Mouse (Mus musculus) inflammation-experienced regulatory T-cells, adult 16 weeks (primary cell): ENCODE measurements around the gene Zfp772. TPM values are rescaled to one million over a fixed set of nuclear protein-coding genes. Genes with fewer than 3 reads are reported as not detected.

Experiments
- polyA plus RNA-seq: library from polyadenylated mRNA; unstranded; fragments of 100-300 nt; shearing (Covaris generic); gene quantifications from one replicate; pipeline ENCODE4 v1.2.1, GENCODE M21; 2017

Zfp772 gene
- polyA plus RNA-seq = 6.1 TPM

GRCm38 (mm10) chr7:7209313-7210151 lies at the start of gene Zfp772:
TSS of gene Zfp772 (minus strand) at chr7:7209998.

GRCm38 (mm10) chr7:7247228-7247627 lies 37.4 kb upstream of the Zfp772 start, which contains the start of gene Vmn2r29:
TSS of gene Vmn2r29 (minus strand) at chr7:7247328.

DNA sequence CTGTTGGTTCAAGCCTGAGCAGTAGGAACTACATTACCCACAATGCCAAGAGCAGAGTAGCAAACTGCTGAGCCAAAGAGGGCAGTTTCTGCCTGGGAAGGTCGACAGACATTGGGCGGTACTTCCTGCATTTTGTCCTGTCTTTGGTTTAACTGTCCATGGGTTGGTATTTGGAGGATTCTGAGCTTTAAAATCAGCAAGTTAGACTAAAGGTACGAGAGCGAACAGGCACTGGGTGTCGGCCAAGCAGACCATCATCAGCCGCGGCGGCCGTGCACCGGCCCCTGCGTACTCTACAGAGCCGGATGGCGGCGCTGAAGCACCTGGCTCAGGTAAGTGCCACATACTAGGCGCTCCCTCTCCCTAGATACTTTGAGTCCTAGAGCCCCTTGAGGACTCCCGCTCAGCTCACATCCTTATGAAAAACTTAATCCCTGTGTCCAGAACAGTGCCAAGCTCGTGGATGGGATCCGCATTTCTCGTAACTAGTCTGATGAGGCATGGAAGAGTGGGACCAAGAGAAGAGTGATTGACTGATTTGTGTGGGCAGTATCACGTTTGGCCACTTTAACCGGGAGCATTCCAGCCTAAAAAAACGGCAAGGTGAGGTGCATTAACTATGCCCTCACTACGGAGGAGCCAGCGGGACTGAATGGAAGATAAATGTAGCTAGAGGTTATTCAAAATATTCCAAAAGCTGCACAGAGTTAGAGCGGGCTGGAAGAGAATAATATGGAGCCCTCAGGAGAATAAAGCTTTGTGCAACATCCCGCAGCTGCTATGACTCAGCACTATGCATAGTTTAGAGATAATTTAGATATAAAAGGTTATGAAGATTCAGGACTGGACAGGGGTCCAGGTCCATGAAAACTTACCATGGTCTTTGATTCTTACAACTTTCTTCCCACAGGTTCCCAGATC lies 38.3 kb downstream of the Zfp772 start, which contains the start of gene Zfp418:
Zfp418 (plus strand) TSS at position 104 of the 921 bp plus-strand sequence.

Other genes starting within 250 kb of the Zfp772 start
- gene Aurkc, start 214.7 kb downstream of the Zfp772 start, polyA plus RNA-seq = not detected
- gene Zfp954, start 88.5 kb downstream of the Zfp772 start, polyA plus RNA-seq = 37.2 TPM
- gene Zfp773, start 73.2 kb downstream of the Zfp772 start, polyA plus RNA-seq = 17.0 TPM
- gene Zfp418, start 38.7 kb downstream of the Zfp772 start, polyA plus RNA-seq = 5.7 TPM
- 0.15 TPM for gene Vmn2r29, start 37.3 kb upstream of the Zfp772 start, polyA plus RNA-seq
- gene Gm45844, start 68.3 kb upstream of the Zfp772 start, polyA plus RNA-seq = 3.6 TPM
- gene Clcn4, start 90.9 kb upstream of the Zfp772 start, polyA plus RNA-seq = 93.2 TPM
- not detected for gene Vmn2r30, start 127.6 kb upstream of the Zfp772 start, polyA plus RNA-seq
- gene Gm45783, start 164.6 kb upstream of the Zfp772 start, polyA plus RNA-seq = not detected
- gene Vmn2r31, start 189.7 kb upstream of the Zfp772 start, polyA plus RNA-seq = 0.18 TPM